Mouse (Mus musculus) kidney, postnatal 10 days (tissue): ENCODE results near the gene Fez1.
A peak's percentile ranks its signal among the peaks of the same experiment; 100 is the strongest.

Experiments used
- DNase-seq: peaks from one replicate; pipeline ENCODE4 v3.0.0; 2021; ENCODE audit warnings: mixed read lengths

The Fez1 gene

GRCm38 (mm10) chr9:36895009-36895693 is 73.5 kb downstream of the Fez1 start:
- peak; percentile 74 for DNase-seq

DNA sequence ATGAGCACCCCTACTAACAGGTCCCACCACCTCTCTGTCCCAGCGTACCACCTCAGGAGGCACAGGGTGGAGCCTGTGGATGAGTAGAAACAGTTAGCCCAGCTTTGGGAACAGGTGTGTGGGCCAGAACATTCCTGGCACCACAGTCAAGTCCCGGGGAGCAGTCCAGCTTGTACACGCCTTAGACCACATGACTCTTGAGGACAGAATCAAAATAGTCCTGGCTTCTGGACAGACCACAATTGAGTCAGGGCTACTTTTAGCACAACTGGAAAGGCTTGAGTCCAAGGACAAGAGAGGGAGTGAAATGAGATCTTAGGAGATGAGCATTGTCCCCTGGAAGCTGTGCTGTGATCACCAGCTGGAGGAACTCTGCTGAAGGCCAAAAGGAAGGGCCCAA is 76.9 kb downstream of the Fez1 start:
- DNase-seq: no peak

DNA sequence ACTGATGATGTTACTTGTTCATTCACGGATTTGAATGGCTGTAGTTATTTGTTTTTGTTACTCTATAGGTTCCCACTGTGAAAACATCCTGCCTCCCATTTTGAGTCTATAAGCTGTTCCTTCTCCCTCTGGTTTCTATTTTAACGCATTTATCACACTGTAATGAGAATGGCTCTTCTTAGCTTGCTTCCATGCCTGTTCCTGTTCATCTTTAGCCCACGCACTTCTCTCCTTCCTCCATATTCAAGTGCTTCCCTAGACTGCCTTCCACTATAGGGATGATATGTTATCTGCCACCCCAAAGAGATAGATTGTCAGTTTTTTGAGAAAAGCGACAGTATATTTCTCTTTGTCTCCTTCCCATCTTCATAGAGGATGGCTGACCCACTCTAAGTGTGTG is 78.8 kb downstream of the Fez1 start:
- DNase-seq: no peak

- DNase-seq: peak; percentile 27
These were observed 83.8 kb downstream of the Fez1 start for GRCm38 (mm10) chr9:36905452-36905851.

- peak; percentile 86 for DNase-seq
These were observed 94.7 kb downstream of the Fez1 start for GRCm38 (mm10) chr9:36916362-36916761.

- DNase-seq: peak; percentile 54
These were observed 95.3 kb downstream of the Fez1 start for GRCm38 (mm10) chr9:36916915-36917314.

GRCm38 (mm10) chr9:36918582-36918981 is 96.9 kb downstream of the Fez1 start:
- no peak for DNase-seq

DNA sequence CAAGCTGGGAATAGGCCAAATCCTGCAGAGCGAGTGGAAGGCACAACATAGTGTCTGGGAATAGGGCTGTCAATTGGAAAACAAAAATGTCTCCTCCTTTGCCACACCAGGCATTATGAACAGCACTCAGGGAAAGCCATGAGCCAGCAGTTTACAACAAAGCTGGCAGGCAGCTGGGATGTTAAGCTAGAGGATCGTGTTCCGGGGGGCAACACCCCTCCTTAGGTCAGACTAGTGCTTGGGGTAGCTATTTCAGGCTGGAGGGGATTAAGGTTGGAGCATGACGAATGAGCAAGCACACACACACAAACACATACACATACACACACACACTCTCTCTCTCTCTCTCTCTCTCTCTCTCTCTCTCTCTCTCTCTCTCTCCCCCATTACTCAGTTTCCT is 97.8 kb downstream of the Fez1 start:
- no peak for DNase-seq

GRCm38 (mm10) chr9:36921718-36922415 is 100.2 kb downstream of the Fez1 start:
- no peak for DNase-seq

- DNase-seq: no peak
These were observed 102.1 kb downstream of the Fez1 start for GRCm38 (mm10) chr9:36923753-36924152.
